Mouse (Mus musculus): ENCODE results near the gene Ankrd27. TPM values are rescaled to one million over a fixed set of nuclear protein-coding genes. Genes with fewer than 3 reads are reported as not detected.
A peak's percentile ranks its signal among the peaks of the same experiment; 100 is the strongest.

The Ankrd27 gene
- polyA plus RNA-seq, 1 experiment from 2014 or later: 35.9 TPM

- no peak for ATAC-seq (ENCODE audit: insufficient number of reproducible peaks, low FRiP score, low TSS enrichment, low read depth)
- WGBS: 61% methylated on average over 11 of the region's 11 CpGs
- H3K36me3 ChIP-seq (ENCODE audit: control insufficient read depth, insufficient read depth, low read length): 0 out of 2 replicates have a peak, but pooled peaks cover 2% of the 10 kb centered on the region
- no peak overlapping the region for H3K4me2 ChIP-seq (ENCODE audit: low read depth, severe bottlenecking)
- DNase-seq (ENCODE audit: low spot score): no peak
- 0 out of 2 replicates have a peak, but pooled peaks cover 6% of the 10 kb centered on the region for H3K4me1 ChIP-seq (ENCODE audit: control insufficient read depth, insufficient read depth, low read length)
- H3K27me3 ChIP-seq (ENCODE audit: control insufficient read depth, insufficient read depth, low read length): no peaks in the 10 kb centered on the region
- H3K27ac ChIP-seq (replicated peaks; ENCODE audit: low read depth, low read length): 0 out of 2 replicates have a peak overlapping the region, but pooled peaks have one; percentile 30
- no peak overlapping the region for H3K4me3 ChIP-seq (ENCODE audit: low read depth, low read length)
- no peaks in the 10 kb centered on the region for H3K9me3 ChIP-seq (ENCODE audit: control insufficient read depth, low read length)
- no peak overlapping the region for H3K9ac ChIP-seq (ENCODE audit: low read length)
These were observed 100.2 kb downstream of the Ankrd27 start for GRCm38 (mm10) chr7:35686216-35686615.

- Histone ChIP-seq H3K9me3 (ENCODE audit: control insufficient read depth, low read length) (no peaks in the 10 kb centered on the region), H3K4me2 (ENCODE audit: low read depth, severe bottlenecking) (no peak overlapping the region), H3K4me3 (ENCODE audit: low read depth, low read length) (no peak overlapping the region), H3K4me1 (ENCODE audit: control insufficient read depth, insufficient read depth, low read length) (0 out of 2 replicates have a peak, but pooled peaks cover 6% of the 10 kb centered on the region), H3K9ac (ENCODE audit: low read length) (no peak overlapping the region), H3K27ac (replicated peaks; ENCODE audit: low read depth, low read length) (0 out of 2 replicates have a peak overlapping the region, but pooled peaks have one; percentile 30), H3K27me3 (ENCODE audit: control insufficient read depth, insufficient read depth, low read length) (no peaks in the 10 kb centered on the region), H3K36me3 (ENCODE audit: control insufficient read depth, insufficient read depth, low read length) (peaks cover 6% of the 10 kb centered on the region; the same call in 1 of the 2 replicates)
- WGBS: 30% methylated on average over 13 of the region's 13 CpGs
- ATAC-seq (ENCODE audit: insufficient number of reproducible peaks, low FRiP score, low TSS enrichment, low read depth): no peak
- peak; percentile 66 for DNase-seq (ENCODE audit: low spot score)
These were observed 100.7 kb downstream of the Ankrd27 start for GRCm38 (mm10) chr7:35686756-35687155.

- DNase-seq (ENCODE audit: low spot score): peak; percentile 36
- H3K4me2 ChIP-seq (ENCODE audit: low read depth, severe bottlenecking): no peak overlapping the region
- H3K27ac ChIP-seq (replicated peaks; ENCODE audit: low read depth, low read length): no peak overlapping the region
- H3K36me3 ChIP-seq (ENCODE audit: control insufficient read depth, insufficient read depth, low read length): peaks cover 6% of the 10 kb centered on the region; the same call in 1 of the 2 replicates
- H3K9ac ChIP-seq (ENCODE audit: low read length): no peak overlapping the region
- H3K27me3 ChIP-seq (ENCODE audit: control insufficient read depth, insufficient read depth, low read length): no peaks in the 10 kb centered on the region
- no peak overlapping the region for H3K4me3 ChIP-seq (ENCODE audit: low read depth, low read length)
- 18% methylated on average over 10 of the region's 10 CpGs for WGBS
- no peaks in the 10 kb centered on the region for H3K9me3 ChIP-seq (ENCODE audit: control insufficient read depth, low read length)
- H3K4me1 ChIP-seq (ENCODE audit: control insufficient read depth, insufficient read depth, low read length): 0 out of 2 replicates have a peak, but pooled peaks cover 6% of the 10 kb centered on the region
- no peak for ATAC-seq (ENCODE audit: insufficient number of reproducible peaks, low FRiP score, low TSS enrichment, low read depth)
These were observed 101.2 kb downstream of the Ankrd27 start for GRCm38 (mm10) chr7:35687229-35687628.

- no peak overlapping the region for H3K4me3 ChIP-seq (ENCODE audit: low read depth, low read length)
- no peak overlapping the region for H3K9ac ChIP-seq (ENCODE audit: low read length)
- peaks cover 6% of the 10 kb centered on the region; the same call in 1 of the 2 replicates for H3K36me3 ChIP-seq (ENCODE audit: control insufficient read depth, insufficient read depth, low read length)
- H3K4me2 ChIP-seq (ENCODE audit: low read depth, severe bottlenecking): no peak overlapping the region
- H3K9me3 ChIP-seq (ENCODE audit: control insufficient read depth, low read length): no peaks in the 10 kb centered on the region
- no peak overlapping the region for H3K27ac ChIP-seq (replicated peaks; ENCODE audit: low read depth, low read length)
- ATAC-seq (ENCODE audit: insufficient number of reproducible peaks, low FRiP score, low TSS enrichment, low read depth): no peak
- no peaks in the 10 kb centered on the region for H3K27me3 ChIP-seq (ENCODE audit: control insufficient read depth, insufficient read depth, low read length)
- H3K4me1 ChIP-seq (ENCODE audit: control insufficient read depth, insufficient read depth, low read length): 0 out of 2 replicates have a peak, but pooled peaks cover 6% of the 10 kb centered on the region
- DNase-seq (ENCODE audit: low spot score): no peak
- WGBS: 61% methylated on average over 9 of the region's 9 CpGs
These were observed 102.2 kb downstream of the Ankrd27 start for GRCm38 (mm10) chr7:35688276-35688675.

Other genes with a start within 250 kb of the Ankrd27 start
- gene Faap24, start 189.4 kb upstream of the Ankrd27 start, polyA plus RNA-seq (2014; fragmentation: Nextera tagmentation; extraction: Ambion mirVana): 19.5 and 19.6 TPM in 2 replicates
- 43.8 and 54.3 TPM in 2 replicates for gene Cep89, start 189.2 kb upstream of the Ankrd27 start, polyA plus RNA-seq (2014; fragmentation: Nextera tagmentation; extraction: Ambion mirVana)
- 0.08 TPM in 1 of 2 replicates, not detected in the other for gene Slc7a9, start 137.4 kb upstream of the Ankrd27 start, polyA plus RNA-seq (2014; fragmentation: Nextera tagmentation; extraction: Ambion mirVana)
- gene Tdrd12, start 48.5 kb upstream of the Ankrd27 start, polyA plus RNA-seq (2014; fragmentation: Nextera tagmentation; extraction: Ambion mirVana): 0.41 TPM in 1 of 2 replicates, not detected in the other
- 35.2 and 35.8 TPM in 2 replicates for gene Nudt19, start 29.9 kb upstream of the Ankrd27 start, polyA plus RNA-seq (2014; fragmentation: Nextera tagmentation; extraction: Ambion mirVana)
- 0.20 and 0.40 TPM in 2 replicates for gene Rgs9bp, start 662 bp upstream of the Ankrd27 start, polyA plus RNA-seq (2014; fragmentation: Nextera tagmentation; extraction: Ambion mirVana)
- gene Pdcd5, start 61.3 kb downstream of the Ankrd27 start, polyA plus RNA-seq (2014; fragmentation: Nextera tagmentation; extraction: Ambion mirVana): 306 and 319 TPM in 2 replicates
- gene Dpy19l3, start 168.2 kb downstream of the Ankrd27 start, polyA plus RNA-seq (2014; fragmentation: Nextera tagmentation; extraction: Ambion mirVana): 34.3 and 43.7 TPM in 2 replicates
- gene Zfp507, start 216.8 kb downstream of the Ankrd27 start, polyA plus RNA-seq (2014; fragmentation: Nextera tagmentation; extraction: Ambion mirVana): 20.8 and 24.6 TPM in 2 replicates